ENCODE assay signal across 9 mouse cellular contexts in genomic region chr13:35395630-35396029, GRCm38 (mm10).
A peak's percentile ranks its signal among the peaks of the same experiment; 100 is the strongest.
DNase-seq lines count a peak whose midpoint lies in the region; ATAC-seq and TF ChIP-seq lines count a peak whose summit lies in the region.
"Had no signal": no experiment of that assay in that cellular context is flagged by ENCODE, and none has a peak within 500 bp of the region (broad histone marks: within the 10 kb centered on the region; RNA-seq: fewer than 3 reads in every experiment).

No protein-coding gene starts in this region.

- TF ChIP-seq EP300 in lung, postnatal 0 days (IDR thresholded peaks at IDR 0.05) = peak; percentile 66

- peaks cover 0 to 3% of the 10 kb centered on the region in 2 experiments; a peak in 1 of 4 replicates for H3K4me1 ChIP-seq in ES-E14 (ENCODE audit: control insufficient read depth in 2 of 2, insufficient read depth in 2 of 2, low read length in 2 of 2, poor library complexity in 1 of 2)
- H3K4me1 ChIP-seq in lung, postnatal 0 days (ENCODE audit: insufficient read depth, low read depth, low read length) = no peaks in the 10 kb centered on the region

- 4% methylated on average over 5 of the region's 5 CpGs for WGBS in lung, postnatal 0 days

- H3K27me3 ChIP-seq in lung, postnatal 0 days (replicated peaks; ENCODE audit: insufficient read depth, low read length) = no peaks in the 10 kb centered on the region

- no peak overlapping the region for H3K4me2 ChIP-seq in lung, postnatal 0 days (replicated peaks; ENCODE audit: low read depth, low read length)

- no peaks in the 10 kb centered on the region for H3K9me3 ChIP-seq in ES-E14 (ENCODE audit: control insufficient read depth, insufficient read depth, low read depth, low read length)
- H3K9me3 ChIP-seq in lung, postnatal 0 days (ENCODE audit: low read length) = no peaks in the 10 kb centered on the region

- H3K36me3 ChIP-seq in ES-E14 (ENCODE audit: control insufficient read depth, insufficient read depth, low read length, poor library complexity, severe bottlenecking) = no peaks in the 10 kb centered on the region
- no peaks in the 10 kb centered on the region for H3K36me3 ChIP-seq in lung, postnatal 0 days (ENCODE audit: insufficient read depth, low read length)

- H3K4me3 ChIP-seq in ES-E14 (ENCODE audit: insufficient read depth in 1 of 2, low read depth in 1 of 2, low read length in 2 of 2, poor library complexity in 1 of 2, severe bottlenecking in 1 of 2) = no peak overlapping the region
- H3K4me3 ChIP-seq in lung, postnatal 0 days (ENCODE audit: low read depth, low read length) = no peak overlapping the region

- TF ChIP-seq CTCF in lung, postnatal 0 days (IDR thresholded peaks at IDR 0.05) = no peak

- peak; percentile 5 for DNase-seq in gastrocnemius, postnatal 10 days
- DNase-seq in gastrocnemius, postnatal 36 days = no peak
- peak; percentile 13 for DNase-seq in ES-E14 (ENCODE audit: low read depth, low spot score)
- peak; percentile 90 for DNase-seq in fibroblast of lung, adult 2 months (ENCODE audit: low read depth)
- DNase-seq in lung, postnatal 0 days (ENCODE audit: low spot score) = peak; percentile 73
- DNase-seq in left cerebral cortex, adult 8-10 months (ENCODE audit: low spot score in 2 of 2) = no peak
- DNase-seq in cerebellum, postnatal 25 days = no peak
- DNase-seq in layer of hippocampus, adult 9-10 months (ENCODE audit: low spot score) = no peak

- H3K27ac ChIP-seq in ES-E14 (ENCODE audit: insufficient read depth, low read depth, low read length, poor library complexity, severe bottlenecking) = no peak overlapping the region
- no peak overlapping the region for H3K27ac ChIP-seq in lung, postnatal 0 days (ENCODE audit: low read length)

- ATAC-seq in lung, postnatal 0 days = peak; percentile 92
- ATAC-seq: CD4-positive, CD25-positive, alpha-beta regulatory T cell, adult 4 months had no signal

- in situ Hi-C loops in ES-E14 (cut with MboI; ENCODE audit: low sequenced_read_pairs in 2 of 2, unreplicated experiment in 2 of 2) = no loop called here

- intact Hi-C loops in gastrocnemius, postnatal 36 days (cut with DNase I) = no loop called here

- no peak overlapping the region for H3K9ac ChIP-seq in ES-E14 (ENCODE audit: insufficient read depth, low read depth, low read length, poor library complexity, severe bottlenecking)
- no peak overlapping the region for H3K9ac ChIP-seq in lung, postnatal 0 days (replicated peaks; ENCODE audit: low read depth)

TF ChIP-seq in ES-E14, 5 proteins besides CTCF, POLR2A, EP300 and RAD21:
- TF ChIP-seq MAFK (IDR thresholded peaks at IDR 0.05; ENCODE audit: insufficient read depth, low read depth, low read length) = peak; percentile 64; the same call in 1 of the 2 replicates
- TF ChIP-seq ZNF384 (IDR thresholded peaks at IDR 0.05; ENCODE audit: low read depth, low read length) = no peak
TF ChIP-seq in ES-E14: peak in this region for 1.

Comparison
In these comparisons a context has a peak if more than half of its experiments do, and no peak if none do; other contexts are left out.
1. DNase-seq: peak in gastrocnemius, postnatal 10 days (single experiment), ES-E14 (single experiment), fibroblast of lung, adult 2 months (single experiment) and lung, postnatal 0 days (single experiment); none in gastrocnemius, postnatal 36 days (0 of 2), left cerebral cortex, adult 8-10 months (0 of 2), cerebellum, postnatal 25 days (0 of 2) and layer of hippocampus, adult 9-10 months (single experiment).